Mouse (Mus musculus) lung, postnatal 0 days (tissue): Measurements from ENCODE around the gene Sorcs2.

Source experiments
- CTCF ChIP-seq: IDR thresholded peaks from 2 replicates; pipeline ENCODE4 v1.5.1; 2016; ENCODE audit warnings: antibody characterized with exemption, mild to moderate bottlenecking
- EP300 ChIP-seq: IDR thresholded peaks from 2 replicates; pipeline ENCODE4 v1.6.1; 2016; ENCODE audit warnings: antibody characterized with exemption, mild to moderate bottlenecking, control low read depth

- TF ChIP-seq CTCF = no peak
- TF ChIP-seq EP300 = no peak
These were observed 425.2 kb downstream of the Sorcs2 start for GRCm38 (mm10) chr5:35972739-35973138.
